Mouse (Mus musculus) heart, postnatal 36 days (tissue): ENCODE results near the gene Nol10. TPM values are rescaled to one million over a fixed set of nuclear protein-coding genes. Genes with fewer than 3 reads are reported as not detected.

Experiments used
- DNase-seq, 2 experiments: peaks; one replicate each; pipeline ENCODE4 v3.0.0; 2021 to 2022
- intact Hi-C: fragments of 180-260 bp; cut with DNase I; formaldehyde crosslinking; loops from one replicate; pipeline ENCODE4 v1.15.1; 2025
- total RNA-seq, 2 experiments: library from RNA; stranded (reverse); gene quantifications; 2 replicates each; pipeline ENCODE4 v1.2.3; 2021

Gene Nol10
- 1 to 10 TPM; 6.8 to 7.8 TPM for total RNA-seq

- intact Hi-C loops, result loop anchor here (5.0 kb wide), 1 partner anchor 86 kb away; no protein-coding TSS in a partner anchor
These were observed at the start of gene Nol10 for GRCm38 (mm10) chr12:17348048-17349036. Gene Nol10 (plus strand): TSS chr12:17348458.

DNA sequence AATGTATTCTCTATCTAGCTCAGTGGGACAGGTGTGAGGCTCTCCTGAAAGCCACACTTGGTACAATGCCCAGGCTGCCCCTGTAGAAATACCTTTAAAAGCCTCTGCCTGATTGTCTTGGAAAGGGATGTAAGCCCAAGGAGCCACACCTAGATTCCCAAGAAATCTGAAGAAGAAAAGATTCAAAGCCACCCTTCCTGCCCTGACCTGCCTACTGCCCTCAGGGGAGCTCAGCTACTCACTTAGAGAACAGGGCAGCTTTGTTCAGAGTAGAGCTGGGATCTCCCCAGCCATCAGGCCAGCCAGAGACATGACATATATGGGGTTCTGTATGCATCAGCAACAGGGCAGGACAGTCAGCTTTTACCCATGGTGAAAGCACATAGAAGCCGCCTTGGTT is 48.4 kb upstream of the Nol10 start:
- intact Hi-C loops, result no loop called here
- DNase-seq, result no peak

More at GRCm38 (mm10) chr12:17348048-17349036, at the start of gene Nol10:
- peak; percentile 86 to 92 for DNase-seq

DNA sequence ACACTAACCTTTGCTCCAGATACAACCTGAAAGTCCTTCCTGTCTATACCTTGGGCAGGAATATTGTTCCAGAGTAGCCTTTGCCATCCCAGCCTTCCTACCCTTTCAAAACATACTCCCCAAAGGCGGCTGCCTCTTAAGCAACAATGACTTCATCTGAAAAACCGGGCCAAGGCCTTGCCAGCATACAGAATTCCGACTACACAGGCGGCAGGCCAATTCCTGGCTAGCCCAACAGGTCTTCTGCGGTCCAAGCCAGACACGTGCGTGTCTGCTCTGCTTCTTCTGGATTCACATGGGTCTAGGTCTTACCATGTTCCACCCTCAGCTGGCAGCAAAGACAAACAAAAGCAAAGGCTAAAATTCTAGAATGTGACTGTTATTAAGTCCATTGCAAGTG is 42.8 kb upstream of the Nol10 start:
- intact Hi-C loops, result no loop called here
- DNase-seq, result peak; percentile 10 to 19

DNA sequence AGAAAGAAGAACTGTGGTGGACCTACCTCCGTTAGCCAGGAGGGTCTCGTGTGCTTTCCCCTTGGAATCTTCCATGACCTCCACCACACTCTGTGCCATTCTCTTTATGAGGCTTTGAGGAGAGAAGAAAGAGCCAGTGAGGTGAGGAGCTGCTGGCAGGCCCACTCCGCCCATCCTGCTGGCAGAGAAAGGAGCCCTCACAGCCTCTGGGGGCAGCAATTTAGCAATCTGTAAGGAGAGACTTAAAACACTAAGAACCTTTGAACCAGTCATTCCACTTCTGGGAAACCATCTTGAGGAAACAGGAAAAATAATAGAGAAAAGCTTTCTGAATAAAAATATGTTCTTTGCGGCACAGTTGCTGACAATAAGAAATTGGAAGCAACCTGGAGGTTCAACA is 40.0 kb upstream of the Nol10 start:
- intact Hi-C loops, result no loop called here
- no peak for DNase-seq

DNA sequence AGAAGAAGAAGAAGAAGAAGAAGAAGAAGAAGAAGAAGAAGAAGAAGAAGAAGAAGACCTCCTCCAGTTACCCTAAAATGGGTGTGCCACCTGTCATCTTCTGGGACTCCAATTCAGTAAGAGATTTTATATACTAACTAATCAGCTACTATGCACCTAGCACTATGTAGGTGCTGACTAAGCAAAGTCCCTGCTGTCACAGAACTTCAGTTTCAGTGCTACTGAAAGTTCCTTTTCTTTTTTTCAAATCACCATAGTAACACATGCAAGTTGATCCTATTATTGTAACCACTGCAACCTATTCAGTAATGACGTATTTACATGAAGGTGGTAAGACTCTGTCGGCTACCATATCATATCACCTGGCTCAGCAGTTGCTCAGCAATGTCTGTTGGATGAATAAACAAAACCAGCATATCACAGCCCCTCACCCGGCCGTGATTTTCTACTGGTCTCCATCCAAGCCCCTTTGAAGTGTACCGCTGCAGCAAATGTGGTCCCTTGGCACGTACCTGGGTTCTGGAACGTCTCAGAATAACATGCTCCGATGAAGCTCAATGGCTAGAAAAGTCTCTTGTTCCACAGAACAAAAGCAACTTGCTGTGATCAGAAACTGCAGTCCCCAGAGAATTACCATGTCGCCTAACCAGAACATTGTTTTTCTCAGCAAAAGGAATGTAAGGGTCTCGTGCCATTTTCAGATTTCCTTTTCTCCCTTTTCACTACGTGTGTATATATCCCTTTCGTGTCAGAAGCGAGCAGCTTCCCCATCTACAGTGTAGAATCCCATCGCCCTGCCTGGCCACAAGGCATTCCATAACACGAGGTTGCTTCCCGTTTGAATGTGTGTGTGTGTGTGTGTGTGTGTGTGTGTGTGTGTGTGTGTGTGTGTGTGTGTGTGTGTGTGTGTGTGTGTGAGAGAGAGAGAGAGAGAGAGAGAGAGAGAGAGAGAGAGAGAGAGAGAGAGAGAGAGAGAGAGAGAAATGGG is 37.1 kb upstream of the Nol10 start:
- no peak for DNase-seq
- intact Hi-C loops, result no loop called here

- no peak for DNase-seq
- intact Hi-C loops, result no loop called here
These were observed 32.2 kb upstream of the Nol10 start for GRCm38 (mm10) chr12:17316096-17316495.

DNA sequence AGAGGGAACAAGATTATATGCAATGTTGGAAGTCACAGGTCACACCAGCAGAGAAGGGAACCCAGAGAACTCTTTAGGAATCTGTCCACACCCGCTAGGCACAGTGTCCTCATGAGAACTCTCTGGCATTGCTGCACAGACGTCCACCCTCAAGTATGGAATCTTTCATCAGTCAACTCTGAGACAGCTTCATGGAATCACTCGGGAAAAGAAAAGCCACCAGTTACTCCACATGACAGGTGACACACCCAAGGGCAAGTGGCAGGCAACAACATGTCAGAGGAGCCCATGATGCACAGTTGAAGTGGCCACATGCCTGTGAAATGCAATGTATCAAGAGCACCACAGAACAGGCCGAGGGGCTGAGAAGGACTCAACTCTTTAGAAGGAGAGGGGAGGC is 30.3 kb upstream of the Nol10 start:
- no peak for DNase-seq
- intact Hi-C loops, result no loop called here

- intact Hi-C loops, result no loop called here
- DNase-seq, result no peak
These were observed 29.8 kb upstream of the Nol10 start for GRCm38 (mm10) chr12:17318453-17318852.

GRCm38 (mm10) chr12:17324549-17325470 is 23.4 kb upstream of the Nol10 start:
- no peak for DNase-seq
- intact Hi-C loops, result no loop called here

DNA sequence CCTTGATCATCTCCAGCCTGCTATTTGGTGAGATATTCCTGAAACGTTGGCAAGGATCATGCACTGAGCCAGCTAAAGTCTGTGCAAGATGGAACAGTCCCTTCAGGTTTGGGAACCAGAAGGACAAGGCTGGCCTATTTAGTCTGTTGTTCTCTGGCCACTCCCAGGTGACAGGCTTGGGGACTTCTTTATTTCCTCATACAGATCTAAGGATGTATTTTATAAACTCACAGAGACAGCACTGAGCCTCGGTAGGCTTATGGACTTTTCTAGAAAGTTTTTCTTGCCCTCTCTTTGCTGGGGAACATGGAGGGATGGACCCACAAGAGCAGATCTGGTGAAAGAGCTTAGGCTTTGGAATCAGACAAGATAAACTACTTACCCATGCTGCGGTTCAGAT is 19.0 kb upstream of the Nol10 start, which contains the start of gene Atp6v1c2:
Gene Atp6v1c2, minus strand, starts transcription at position 101 of the 400 bp plus-strand sequence.
- DNase-seq, result no peak
- intact Hi-C loops, result no loop called here

DNA sequence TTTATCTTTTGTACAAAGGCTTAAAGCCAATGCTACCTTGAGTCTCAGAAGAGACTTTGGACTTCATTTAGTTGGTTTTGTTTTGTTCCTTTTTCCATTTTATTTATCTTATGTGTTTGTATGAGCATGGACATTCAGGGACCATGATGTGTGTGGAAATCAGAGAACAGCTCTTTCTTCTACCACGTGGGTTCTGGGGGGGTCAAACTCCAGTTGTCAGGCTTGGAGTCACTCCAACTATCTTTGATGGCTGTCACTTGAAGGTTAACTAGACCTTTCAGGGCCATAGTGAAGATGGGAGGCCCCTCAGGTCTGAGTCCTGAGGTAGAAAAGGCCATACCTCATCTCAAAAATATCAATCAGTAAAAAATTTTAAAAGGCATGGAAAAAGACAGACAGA is 14.8 kb upstream of the Nol10 start:
- intact Hi-C loops, result no loop called here
- DNase-seq, result no peak

- intact Hi-C loops, result no loop called here
- no peak for DNase-seq
These were observed 9.9 kb upstream of the Nol10 start for GRCm38 (mm10) chr12:17338338-17338737.

GRCm38 (mm10) chr12:17339114-17339905 is 8.9 kb upstream of the Nol10 start:
- intact Hi-C loops, result no loop called here
- DNase-seq, result no peak

DNA sequence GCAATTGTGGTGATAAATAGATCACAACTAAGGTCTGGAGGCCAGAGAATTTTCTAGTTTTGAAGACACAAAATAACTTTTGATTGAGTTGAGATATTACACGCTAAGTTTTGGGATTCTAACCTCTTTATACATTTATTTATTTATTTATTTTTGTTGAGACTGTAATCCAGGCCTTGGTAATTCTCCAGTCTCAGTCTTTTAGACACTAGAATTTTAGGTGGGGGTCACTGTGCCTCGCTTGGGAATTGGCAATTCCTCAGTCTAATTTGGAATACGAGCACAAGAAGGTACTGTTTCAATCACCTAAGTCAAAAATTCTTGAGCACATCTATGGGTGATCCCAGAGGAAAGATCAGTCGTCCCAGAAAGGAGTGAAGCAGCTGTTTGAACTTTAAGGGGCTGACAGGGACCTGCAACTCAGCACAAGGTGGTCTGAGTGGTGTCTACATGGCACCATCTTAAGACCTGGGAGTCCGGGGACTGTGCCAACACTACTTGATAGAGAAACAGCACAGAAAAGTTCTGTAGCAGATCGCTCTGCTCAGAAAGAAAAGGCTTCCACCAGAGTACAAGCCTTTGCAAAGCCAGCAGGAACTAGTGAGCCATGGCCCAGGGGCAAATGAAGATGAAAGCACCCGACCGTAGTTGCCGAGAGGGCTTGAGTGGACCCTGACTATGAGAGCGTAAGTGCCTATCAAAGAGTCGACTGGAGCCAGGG is 771 bp upstream of the Nol10 start:
- intact Hi-C loops, result loop anchor here (5.0 kb wide), 1 partner anchor 85 kb away; no protein-coding TSS in a partner anchor

DNA sequence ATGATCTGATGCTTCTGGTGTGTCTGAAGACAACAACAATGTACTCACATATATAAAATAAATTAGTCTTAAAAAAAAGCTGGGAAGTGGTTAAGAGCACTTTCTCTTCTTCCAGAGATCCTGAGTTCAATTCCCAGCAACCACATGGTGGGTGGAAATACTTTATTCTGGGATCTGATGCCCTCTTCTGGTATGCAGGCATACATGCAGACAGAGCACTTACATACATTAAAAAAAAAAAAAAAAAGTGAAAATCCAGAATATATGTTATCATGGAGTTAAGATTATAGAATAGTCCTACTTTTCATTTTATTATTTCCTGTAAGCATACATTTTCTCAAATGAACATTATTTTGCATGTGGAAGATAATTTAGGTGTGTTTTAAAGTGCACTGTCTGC is 1.8 kb downstream of the Nol10 start:
- intact Hi-C loops, result loop anchor here (10.0 kb wide), 1 partner anchor 315 kb away; no protein-coding TSS in a partner anchor
- no peak for DNase-seq

More for the DNA sequence above, 771 bp upstream of the Nol10 start:
- peak; percentile 14 to 27 for DNase-seq

- intact Hi-C loops, result loop anchor here (10.0 kb wide), 1 partner anchor 322 kb away; no protein-coding TSS in a partner anchor
- no peak for DNase-seq
These were observed 8.6 kb downstream of the Nol10 start for GRCm38 (mm10) chr12:17356853-17357252.

- DNase-seq, result no peak
- intact Hi-C loops, result loop anchor here (10.0 kb wide), 1 partner anchor 323 kb away; no protein-coding TSS in a partner anchor
These were observed 9.5 kb downstream of the Nol10 start for GRCm38 (mm10) chr12:17357795-17358194.

GRCm38 (mm10) chr12:17358981-17359380 is 10.7 kb downstream of the Nol10 start:
- DNase-seq, result peak in 1 of 2 experiments; percentile 9
- intact Hi-C loops, result loop anchor here (10.0 kb wide), 1 partner anchor 324 kb away; no protein-coding TSS in a partner anchor
